Mouse (Mus musculus): ENCODE results near the gene Zbtb18. TPM values are rescaled to one million over a fixed set of nuclear protein-coding genes. Genes with fewer than 3 reads are reported as not detected.

Zbtb18 gene
- polyA plus RNA-seq, 1 experiment from 2014 or later = 3.2 TPM

DNA sequence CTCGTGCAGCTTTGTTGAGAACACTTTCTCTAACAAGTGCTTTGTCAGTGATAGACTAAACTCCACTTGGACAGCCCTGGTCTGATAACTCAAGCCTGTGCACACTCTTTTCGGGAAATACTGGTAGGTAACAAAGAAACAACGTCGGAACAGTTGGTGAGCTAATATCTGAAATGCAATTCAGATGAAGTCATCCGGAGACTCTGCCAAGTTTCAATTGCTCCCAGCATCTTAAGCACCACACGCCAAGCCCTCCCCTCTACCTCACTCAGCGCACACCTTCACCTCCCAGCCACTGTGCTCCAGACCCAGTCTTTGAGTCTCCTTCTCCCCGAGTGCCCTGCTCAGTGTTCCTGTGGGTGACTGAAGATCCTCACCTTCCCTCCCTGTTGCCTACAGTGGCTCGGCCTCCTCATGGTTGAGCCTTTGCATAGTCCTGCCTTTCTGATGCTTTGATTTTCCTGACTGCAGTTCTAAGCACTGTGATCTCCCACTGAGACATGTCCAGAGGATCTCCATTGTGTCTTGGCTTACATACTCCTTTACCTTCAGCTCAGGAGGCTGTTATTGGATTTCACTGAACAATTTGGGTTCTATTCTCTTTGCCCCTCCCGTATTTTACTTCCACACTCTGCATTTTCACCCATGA, 37.3 kb downstream of the Zbtb18 start:
- H3K4me1 ChIP-seq (ENCODE audit: control insufficient read depth, insufficient read depth, low read length) = no peaks in the 10 kb centered on the region
- no peaks in the 10 kb centered on the region for H3K9me3 ChIP-seq (ENCODE audit: control insufficient read depth, low read depth, low read length)
- no peak overlapping the region for H3K4me2 ChIP-seq (replicated peaks; ENCODE audit: low read depth, low read length)
- H3K9ac ChIP-seq (replicated peaks; ENCODE audit: low read depth, low read length) = no peak overlapping the region
- ATAC-seq (ENCODE audit: insufficient number of reproducible peaks, insufficient read depth, low FRiP score, low read depth) = no peak
- H3K27ac ChIP-seq (ENCODE audit: low read length) = no peak overlapping the region
- no peaks in the 10 kb centered on the region for H3K27me3 ChIP-seq (ENCODE audit: control insufficient read depth, insufficient read depth, low read length)
- no peak overlapping the region for H3K4me3 ChIP-seq (ENCODE audit: low read depth, low read length)
- H3K36me3 ChIP-seq (ENCODE audit: control insufficient read depth, insufficient read depth, low read length) = no peaks in the 10 kb centered on the region
- 54% methylated on average over 10 of the region's 10 CpGs for WGBS

DNA sequence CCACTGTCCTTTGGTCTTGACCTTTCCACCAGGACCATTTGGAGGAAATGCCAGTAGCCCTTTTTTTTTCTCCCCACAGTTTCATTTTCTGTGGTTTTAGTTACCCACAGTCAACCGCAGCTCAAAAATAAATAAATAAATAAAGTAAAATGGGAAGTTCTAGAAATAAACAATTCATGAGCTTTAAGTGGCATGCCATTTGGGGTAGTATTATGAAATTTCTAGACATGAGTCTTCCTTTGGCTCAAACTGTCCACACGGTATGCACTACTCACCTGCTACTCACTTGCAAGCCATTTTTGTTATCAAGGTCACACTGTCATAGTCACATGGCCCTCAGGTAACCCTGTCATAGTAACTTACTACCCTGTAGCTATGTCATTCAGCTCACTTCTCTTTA, 41.5 kb downstream of the Zbtb18 start:
- no peaks in the 10 kb centered on the region for H3K9me3 ChIP-seq (ENCODE audit: control insufficient read depth, low read depth, low read length)
- no peaks in the 10 kb centered on the region for H3K4me1 ChIP-seq (ENCODE audit: control insufficient read depth, insufficient read depth, low read length)
- no peaks in the 10 kb centered on the region for H3K27me3 ChIP-seq (ENCODE audit: control insufficient read depth, insufficient read depth, low read length)
- no peak overlapping the region for H3K27ac ChIP-seq (ENCODE audit: low read length)
- 89% methylated on average over 2 of the region's 2 CpGs for WGBS
- ATAC-seq (ENCODE audit: insufficient number of reproducible peaks, insufficient read depth, low FRiP score, low read depth) = no peak
- H3K9ac ChIP-seq (replicated peaks; ENCODE audit: low read depth, low read length) = no peak overlapping the region
- no peak overlapping the region for H3K4me3 ChIP-seq (ENCODE audit: low read depth, low read length)
- no peaks in the 10 kb centered on the region for H3K36me3 ChIP-seq (ENCODE audit: control insufficient read depth, insufficient read depth, low read length)
- H3K4me2 ChIP-seq (replicated peaks; ENCODE audit: low read depth, low read length) = no peak overlapping the region

DNA sequence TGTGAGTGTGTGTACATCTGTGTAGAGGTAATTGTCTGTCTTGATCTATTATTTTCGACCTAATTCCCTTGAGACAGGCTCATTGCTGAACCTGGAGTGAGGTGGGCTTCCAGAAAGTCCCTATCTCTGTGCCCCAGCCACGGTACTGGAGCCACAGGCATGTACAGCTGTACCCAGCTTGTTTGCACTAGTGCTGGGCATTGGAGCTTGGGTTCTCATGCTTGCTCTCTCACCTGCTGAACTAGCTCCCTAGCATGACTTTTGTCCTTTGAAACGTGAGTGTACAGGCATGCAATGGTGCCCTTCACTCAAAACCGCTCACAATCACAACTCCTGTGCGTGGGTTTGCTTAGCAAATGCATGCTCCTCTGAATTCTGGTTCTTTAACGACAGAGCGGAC, 42.1 kb downstream of the Zbtb18 start:
- no peak overlapping the region for H3K4me2 ChIP-seq (replicated peaks; ENCODE audit: low read depth, low read length)
- no peaks in the 10 kb centered on the region for H3K4me1 ChIP-seq (ENCODE audit: control insufficient read depth, insufficient read depth, low read length)
- no peak overlapping the region for H3K4me3 ChIP-seq (ENCODE audit: low read depth, low read length)
- no peak overlapping the region for H3K27ac ChIP-seq (ENCODE audit: low read length)
- no peaks in the 10 kb centered on the region for H3K36me3 ChIP-seq (ENCODE audit: control insufficient read depth, insufficient read depth, low read length)
- no peaks in the 10 kb centered on the region for H3K9me3 ChIP-seq (ENCODE audit: control insufficient read depth, low read depth, low read length)
- 71% methylated on average over 7 of the region's 7 CpGs for WGBS
- ATAC-seq (ENCODE audit: insufficient number of reproducible peaks, insufficient read depth, low FRiP score, low read depth) = no peak
- H3K27me3 ChIP-seq (ENCODE audit: control insufficient read depth, insufficient read depth, low read length) = no peaks in the 10 kb centered on the region
- H3K9ac ChIP-seq (replicated peaks; ENCODE audit: low read depth, low read length) = no peak overlapping the region

GRCm38 (mm10) chr1:177484680-177485079, 42.5 kb downstream of the Zbtb18 start:
- Histone ChIP-seq H3K4me1 (ENCODE audit: control insufficient read depth, insufficient read depth, low read length) (no peaks in the 10 kb centered on the region), H3K27ac (ENCODE audit: low read length) (no peak overlapping the region), H3K27me3 (ENCODE audit: control insufficient read depth, insufficient read depth, low read length) (no peaks in the 10 kb centered on the region), H3K4me3 (ENCODE audit: low read depth, low read length) (no peak overlapping the region), H3K9me3 (ENCODE audit: control insufficient read depth, low read depth, low read length) (no peaks in the 10 kb centered on the region), H3K36me3 (ENCODE audit: control insufficient read depth, insufficient read depth, low read length) (no peaks in the 10 kb centered on the region), H3K9ac (replicated peaks; ENCODE audit: low read depth, low read length) (no peak overlapping the region), H3K4me2 (replicated peaks; ENCODE audit: low read depth, low read length) (no peak overlapping the region)
- 52% methylated on average over 7 of the region's 7 CpGs for WGBS
- no peak for ATAC-seq (ENCODE audit: insufficient number of reproducible peaks, insufficient read depth, low FRiP score, low read depth)

DNA sequence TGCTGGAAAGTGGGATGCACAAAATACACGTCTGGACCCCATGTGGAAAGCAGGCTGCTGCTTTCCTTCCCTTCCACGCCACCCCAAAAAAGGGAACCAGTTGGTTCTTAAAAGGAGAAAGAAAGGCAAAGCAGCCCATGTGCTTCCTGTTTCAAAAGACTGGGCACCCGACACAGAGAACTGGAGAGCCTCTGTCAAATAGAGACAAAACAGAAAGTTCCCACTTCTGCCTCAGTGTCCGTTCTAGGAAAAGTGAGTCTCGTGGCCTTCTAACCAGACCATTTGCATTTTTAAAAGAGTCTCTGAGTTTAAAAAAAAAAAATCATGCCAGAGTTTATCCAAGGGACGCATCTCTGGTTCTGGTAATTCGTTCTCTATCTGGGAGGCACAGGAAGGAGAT, 47.7 kb downstream of the Zbtb18 start:
- WGBS = 73% methylated on average over 7 of the region's 7 CpGs
- Histone ChIP-seq H3K4me2 (replicated peaks; ENCODE audit: low read depth, low read length) (no peak overlapping the region), H3K27ac (ENCODE audit: low read length) (no peak overlapping the region), H3K4me3 (ENCODE audit: low read depth, low read length) (no peak overlapping the region), H3K9ac (replicated peaks; ENCODE audit: low read depth, low read length) (no peak overlapping the region), H3K36me3 (ENCODE audit: control insufficient read depth, insufficient read depth, low read length) (no peaks in the 10 kb centered on the region), H3K4me1 (ENCODE audit: control insufficient read depth, insufficient read depth, low read length) (no peaks in the 10 kb centered on the region), H3K27me3 (ENCODE audit: control insufficient read depth, insufficient read depth, low read length) (no peaks in the 10 kb centered on the region), H3K9me3 (ENCODE audit: control insufficient read depth, low read depth, low read length) (no peaks in the 10 kb centered on the region)
- no peak for ATAC-seq (ENCODE audit: insufficient number of reproducible peaks, insufficient read depth, low FRiP score, low read depth)

DNA sequence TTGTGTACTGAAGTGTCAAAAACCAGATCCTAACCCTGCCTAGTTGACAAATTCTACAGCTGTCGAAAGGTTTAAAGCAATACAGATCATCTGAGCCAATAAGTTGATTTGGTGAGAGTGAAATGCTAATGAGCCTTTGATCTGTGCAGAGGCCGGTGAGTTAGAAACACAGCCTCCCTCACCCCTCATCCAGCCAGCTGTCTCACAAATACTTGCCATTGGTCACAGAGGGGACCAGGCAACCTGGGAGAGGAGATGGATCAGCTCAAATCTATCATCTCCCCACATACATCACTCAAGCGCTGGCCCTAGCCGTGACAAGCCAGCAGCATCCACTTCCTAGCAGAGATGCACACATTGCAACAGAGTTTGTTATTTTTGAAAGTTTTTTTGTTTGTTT, 48.7 kb downstream of the Zbtb18 start:
- Histone ChIP-seq H3K9ac (replicated peaks; ENCODE audit: low read depth, low read length) (no peak overlapping the region), H3K4me1 (ENCODE audit: control insufficient read depth, insufficient read depth, low read length) (no peaks in the 10 kb centered on the region), H3K27me3 (ENCODE audit: control insufficient read depth, insufficient read depth, low read length) (no peaks in the 10 kb centered on the region), H3K4me3 (ENCODE audit: low read depth, low read length) (no peak overlapping the region), H3K4me2 (replicated peaks; ENCODE audit: low read depth, low read length) (no peak overlapping the region), H3K9me3 (ENCODE audit: control insufficient read depth, low read depth, low read length) (no peaks in the 10 kb centered on the region), H3K27ac (ENCODE audit: low read length) (no peak overlapping the region), H3K36me3 (ENCODE audit: control insufficient read depth, insufficient read depth, low read length) (no peaks in the 10 kb centered on the region)
- WGBS = 48% methylated on average over 4 of the region's 4 CpGs
- ATAC-seq (ENCODE audit: insufficient number of reproducible peaks, insufficient read depth, low FRiP score, low read depth) = no peak

GRCm38 (mm10) chr1:177491280-177491679, 49.1 kb downstream of the Zbtb18 start:
- H3K9me3 ChIP-seq (ENCODE audit: control insufficient read depth, low read depth, low read length) = no peaks in the 10 kb centered on the region
- H3K36me3 ChIP-seq (ENCODE audit: control insufficient read depth, insufficient read depth, low read length) = no peaks in the 10 kb centered on the region
- no peak overlapping the region for H3K4me3 ChIP-seq (ENCODE audit: low read depth, low read length)
- H3K4me1 ChIP-seq (ENCODE audit: control insufficient read depth, insufficient read depth, low read length) = no peaks in the 10 kb centered on the region
- ATAC-seq (ENCODE audit: insufficient number of reproducible peaks, insufficient read depth, low FRiP score, low read depth) = no peak
- no peak overlapping the region for H3K9ac ChIP-seq (replicated peaks; ENCODE audit: low read depth, low read length)
- H3K4me2 ChIP-seq (replicated peaks; ENCODE audit: low read depth, low read length) = no peak overlapping the region
- no peak overlapping the region for H3K27ac ChIP-seq (ENCODE audit: low read length)
- WGBS = 48% methylated on average over 8 of the region's 8 CpGs
- no peaks in the 10 kb centered on the region for H3K27me3 ChIP-seq (ENCODE audit: control insufficient read depth, insufficient read depth, low read length)

DNA sequence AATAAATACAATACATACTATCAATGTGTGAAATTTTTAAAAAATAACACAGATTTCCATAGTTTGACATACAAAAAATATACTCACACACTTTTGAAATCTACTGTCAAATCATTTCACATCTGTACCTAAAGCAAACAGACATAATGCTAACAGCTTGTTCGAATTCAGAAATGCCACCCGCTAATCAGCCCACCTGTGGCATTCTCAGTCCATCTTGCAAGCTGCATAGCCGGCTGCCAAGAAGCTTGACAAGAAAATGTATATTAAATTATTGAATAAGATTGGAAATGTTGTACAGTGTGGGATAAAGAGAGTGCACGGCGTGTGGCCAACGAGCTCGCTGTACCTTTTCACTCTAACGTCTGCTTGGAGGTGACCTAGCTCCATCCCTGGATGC, 52.2 kb downstream of the Zbtb18 start:
- 85% methylated on average over 8 of the region's 8 CpGs for WGBS
- H3K27ac ChIP-seq (ENCODE audit: low read length) = no peak overlapping the region

DNA sequence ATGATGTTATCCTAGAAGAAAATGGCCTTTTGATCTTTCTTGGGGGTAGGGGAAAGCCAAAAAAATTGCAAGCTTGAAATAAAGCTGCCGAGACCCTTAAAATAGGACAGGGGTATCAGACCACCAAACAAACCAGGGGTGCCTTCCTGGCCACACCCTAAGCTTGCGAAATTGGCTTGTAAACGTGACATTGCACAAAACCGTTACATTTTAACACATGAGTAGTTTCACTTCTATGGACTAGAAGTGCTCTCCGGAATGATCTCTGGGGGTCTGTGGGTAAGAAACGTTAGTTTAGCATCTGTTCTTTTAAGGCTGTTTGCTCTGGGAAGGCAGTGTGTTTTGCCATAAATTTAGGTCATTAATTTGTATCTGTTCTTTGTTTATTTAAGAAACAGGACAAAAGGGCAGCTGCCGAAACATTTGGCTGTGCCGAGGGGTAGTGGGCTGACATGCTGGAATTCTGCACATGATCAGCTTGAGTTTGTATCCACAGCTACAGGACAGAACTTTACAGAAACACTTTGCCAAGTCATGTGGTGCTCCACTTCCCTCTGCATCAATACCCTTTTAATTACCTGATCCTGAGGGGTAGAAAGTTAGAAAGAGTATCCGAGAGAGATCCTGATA, 52.9 kb downstream of the Zbtb18 start:
- ATAC-seq (ENCODE audit: insufficient number of reproducible peaks, insufficient read depth, low FRiP score, low read depth) = no peak
- 39% methylated on average over 9 of the region's 9 CpGs for WGBS
- H3K4me3 ChIP-seq (ENCODE audit: low read depth, low read length) = no peak overlapping the region

More for the DNA sequence above, 52.2 kb downstream of the Zbtb18 start:
- no peak for ATAC-seq (ENCODE audit: insufficient number of reproducible peaks, insufficient read depth, low FRiP score, low read depth)
- Histone ChIP-seq H3K9me3 (ENCODE audit: control insufficient read depth, low read depth, low read length) (no peaks in the 10 kb centered on the region), H3K9ac (replicated peaks; ENCODE audit: low read depth, low read length) (no peak overlapping the region), H3K4me1 (ENCODE audit: control insufficient read depth, insufficient read depth, low read length) (no peaks in the 10 kb centered on the region), H3K4me2 (replicated peaks; ENCODE audit: low read depth, low read length) (no peak overlapping the region), H3K27me3 (ENCODE audit: control insufficient read depth, insufficient read depth, low read length) (no peaks in the 10 kb centered on the region), H3K36me3 (ENCODE audit: control insufficient read depth, insufficient read depth, low read length) (no peaks in the 10 kb centered on the region), H3K4me3 (ENCODE audit: low read depth, low read length) (no peak overlapping the region)

More for the DNA sequence above, 52.9 kb downstream of the Zbtb18 start:
- Histone ChIP-seq H3K36me3 (ENCODE audit: control insufficient read depth, insufficient read depth, low read length) (no peaks in the 10 kb centered on the region), H3K4me1 (ENCODE audit: control insufficient read depth, insufficient read depth, low read length) (no peaks in the 10 kb centered on the region), H3K27ac (ENCODE audit: low read length) (no peak overlapping the region), H3K27me3 (ENCODE audit: control insufficient read depth, insufficient read depth, low read length) (no peaks in the 10 kb centered on the region), H3K9me3 (ENCODE audit: control insufficient read depth, low read depth, low read length) (no peaks in the 10 kb centered on the region), H3K9ac (replicated peaks; ENCODE audit: low read depth, low read length) (no peak overlapping the region), H3K4me2 (replicated peaks; ENCODE audit: low read depth, low read length) (peak overlapping the region; percentile 15; the same call in 1 of the 2 replicates)
